Mouse (Mus musculus) midbrain, embryonic 11.5 days (tissue): Measurements from ENCODE around the gene Tmem104. TPM values are rescaled to one million over a fixed set of nuclear protein-coding genes. Genes with fewer than 3 reads are reported as not detected.

Experiments
- ATAC-seq: fragments of 200-750 bp; cut with Nextera tagmentation; 2 replicates; pipeline ENCODE4 v1.8.0; 2017; ENCODE audit warnings: moderate TSS enrichment, moderate library complexity; ENCODE audit not compliant: low FRiP score
- DNase-seq: peaks from one replicate; pipeline ENCODE4 v3.0.0; 2015; ENCODE audit warnings: low spot score; ENCODE audit errors: missing footprints
- H3K27ac ChIP-seq: fragments of 300-500 bp; sonication (generic); 2 replicates; pipeline ENCODE4 v1.5.1; 2014; ENCODE audit warnings: low read depth, low read length
- H3K27me3 ChIP-seq: fragments of 300-500 bp; sonication (generic); 2 replicates; pipeline ENCODE4 v1.6.1; 2014; ENCODE audit warnings: mild to moderate bottlenecking, low read length, moderate library complexity, mixed read lengths; ENCODE audit not compliant: control insufficient read depth, insufficient read depth
- H3K36me3 ChIP-seq: fragments of 300-500 bp; sonication (generic); 2 replicates; pipeline ENCODE4 v1.6.1; 2014; ENCODE audit warnings: mild to moderate bottlenecking, low read length, moderate library complexity, mixed read lengths; ENCODE audit not compliant: control insufficient read depth, insufficient read depth
- H3K4me1 ChIP-seq: fragments of 300-500 bp; sonication (generic); 2 replicates; pipeline ENCODE4 v1.6.1; 2014; ENCODE audit warnings: low read length; ENCODE audit not compliant: control insufficient read depth, insufficient read depth
- H3K4me2 ChIP-seq: fragments of 300-500 bp; sonication (generic); 2 replicates; pipeline ENCODE4 v1.6.1; 2014; ENCODE audit warnings: mild to moderate bottlenecking, moderate library complexity
- H3K4me3 ChIP-seq: fragments of 300-500 bp; sonication (generic); 2 replicates; pipeline ENCODE4 v1.5.1; 2014; ENCODE audit warnings: low read depth, low read length
- H3K9ac ChIP-seq: fragments of 300-500 bp; sonication (generic); 2 replicates; pipeline ENCODE4 v1.6.1; 2014; ENCODE audit warnings: low read length
- H3K9me3 ChIP-seq: fragments of 300-500 bp; sonication (generic); 2 replicates; pipeline ENCODE4 v1.6.1; 2016; ENCODE audit warnings: low read length; ENCODE audit not compliant: control insufficient read depth
- WGBS: fragments of 180-500 bp; shearing (Covaris S2); extraction: QIAGEN DNeasy Blood & Tissue Kit; methylation state at CpG from one replicate; pipeline ENCODE4 v1.1.7; 2014; 5-methylcytosine and 5-hydroxymethylcytosine counted together
- polyA plus RNA-seq: library from polyadenylated mRNA; unstranded; fragments of >200 nt; fragmentation: Nextera tagmentation; extraction: Ambion mirVana; gene quantifications from 2 replicates; pipeline ENCODE4 v1.2.1, GENCODE M21; 2014

Gene Tmem104
- polyA plus RNA-seq, 1 experiment from 2014 or later = 9.2 TPM

- no peaks in the 10 kb centered on the region for H3K36me3 ChIP-seq
- H3K4me1 ChIP-seq = peaks cover 22% of the 10 kb centered on the region
- no peak overlapping the region for H3K27ac ChIP-seq
- peaks cover 16% of the 10 kb centered on the region for H3K27me3 ChIP-seq
- no peaks in the 10 kb centered on the region for H3K9me3 ChIP-seq
- H3K4me3 ChIP-seq = peak overlapping the region; percentile 62
- peak overlapping the region; percentile 95 for H3K4me2 ChIP-seq
- ATAC-seq (no peak), DNase-seq (peak; percentile 94)
- H3K9ac ChIP-seq = peak overlapping the region; percentile 64
- under 1% methylated on average over 12 of the region's 14 CpGs for WGBS
These were observed 22.8 kb upstream of the Tmem104 start for GRCm38 (mm10) chr11:115164341-115164975.

DNA sequence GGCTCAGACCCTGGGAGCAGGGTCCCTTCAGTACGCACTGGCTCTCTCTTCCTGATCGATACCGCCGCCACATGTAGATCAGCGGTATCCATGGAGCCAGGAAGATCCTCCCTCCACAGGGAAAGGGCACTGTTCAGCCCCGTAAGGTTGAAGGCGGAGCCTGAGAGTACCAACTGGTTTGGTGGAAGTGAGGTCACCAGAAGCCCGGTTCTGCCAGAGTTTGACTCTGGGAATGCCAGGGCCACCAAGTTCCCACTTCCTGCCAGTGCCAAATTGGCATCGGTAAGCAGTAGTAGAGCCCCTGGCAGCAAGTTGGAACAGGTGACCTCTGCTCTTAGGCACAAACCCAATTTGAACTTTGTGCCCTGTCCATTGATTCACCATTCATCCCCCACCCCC, 22.3 kb upstream of the Tmem104 start:
- Histone ChIP-seq H3K27ac (no peak overlapping the region), H3K4me2 (peak overlapping the region; percentile 95), H3K4me1 (peaks cover 22% of the 10 kb centered on the region), H3K27me3 (peaks cover 16% of the 10 kb centered on the region), H3K36me3 (no peaks in the 10 kb centered on the region), H3K9ac (peak overlapping the region; percentile 64), H3K9me3 (no peaks in the 10 kb centered on the region), H3K4me3 (peak overlapping the region; percentile 62)
- no peak for DNase-seq
- no peak for ATAC-seq
- 2% methylated on average over 9 of the region's 9 CpGs for WGBS

- Histone ChIP-seq H3K36me3 (no peaks in the 10 kb centered on the region), H3K9me3 (no peaks in the 10 kb centered on the region), H3K4me1 (peaks cover 22% of the 10 kb centered on the region), H3K4me3 (no peak overlapping the region), H3K27me3 (peaks cover 16% of the 10 kb centered on the region), H3K27ac (no peak overlapping the region), H3K4me2 (no peak overlapping the region), H3K9ac (no peak overlapping the region)
- 90% methylated on average over 3 of the region's 3 CpGs for whole genome bisulfite sequencing
- DNase-seq = peak; percentile 53
- no peak for ATAC-seq
These were observed 20.5 kb upstream of the Tmem104 start for GRCm38 (mm10) chr11:115166776-115167175.

DNA sequence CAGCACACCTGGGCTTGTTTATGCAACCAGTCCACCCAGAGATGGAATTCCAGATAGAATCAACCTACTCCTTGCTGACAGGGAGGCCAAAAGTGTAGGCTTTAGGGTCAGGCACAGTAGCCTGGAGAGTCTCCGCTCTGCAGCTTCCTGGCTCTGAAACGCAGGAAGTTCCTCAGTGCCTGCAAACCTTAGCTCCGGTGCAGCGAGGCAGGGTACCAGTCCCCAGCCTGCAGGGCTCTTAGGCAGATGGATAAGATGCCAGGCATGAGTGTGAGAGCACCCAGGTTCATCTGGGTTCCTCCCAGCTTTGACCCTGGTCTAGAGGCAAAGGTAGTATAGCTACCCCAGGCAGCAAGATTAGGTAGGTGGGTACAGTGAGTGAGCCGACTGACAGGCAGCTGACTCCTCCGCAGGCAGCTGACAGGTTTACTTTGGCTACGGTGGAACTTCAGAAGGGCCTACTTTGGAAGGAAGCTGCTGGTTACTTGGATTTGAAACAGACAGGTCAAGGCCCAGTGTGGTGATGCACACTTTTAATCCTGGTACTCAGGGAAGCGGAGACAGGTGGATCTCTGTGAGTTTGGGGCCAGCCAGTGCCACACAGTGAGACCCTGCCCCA, 19.5 kb upstream of the Tmem104 start:
- ATAC-seq (no peak), DNase-seq (peak; percentile 59)
- Histone ChIP-seq H3K27me3 (peaks cover 9% of the 10 kb centered on the region; the same call in 1 of the 2 replicates), H3K4me2 (no peak overlapping the region), H3K9ac (no peak overlapping the region), H3K9me3 (no peaks in the 10 kb centered on the region), H3K36me3 (no peaks in the 10 kb centered on the region), H3K4me1 (peaks cover 22% of the 10 kb centered on the region), H3K4me3 (no peak overlapping the region), H3K27ac (no peak overlapping the region)
- WGBS = 86% methylated on average over 8 of the region's 8 CpGs

DNA sequence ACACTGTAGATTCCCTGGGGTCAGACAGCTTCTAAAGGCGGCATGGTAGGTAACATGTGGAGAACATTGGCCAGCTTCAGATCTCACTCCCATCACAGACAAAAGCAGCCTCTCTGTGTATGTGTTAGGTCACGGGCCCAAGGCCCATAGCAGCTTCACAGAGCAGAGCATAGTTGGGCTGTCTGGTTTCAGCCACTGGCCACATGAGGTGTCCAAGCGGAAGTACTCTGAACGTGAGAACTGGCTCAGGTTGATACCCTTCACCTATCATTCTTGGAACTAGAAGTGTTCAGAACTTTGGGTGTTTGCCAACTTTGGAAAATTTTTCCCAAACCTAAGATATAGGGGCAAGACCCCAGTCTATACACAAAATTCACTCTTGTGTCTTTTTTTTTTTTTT, 17.9 kb upstream of the Tmem104 start:
- 84% methylated on average over 4 of the region's 4 CpGs for WGBS
- Histone ChIP-seq H3K36me3 (no peaks in the 10 kb centered on the region), H3K9me3 (no peaks in the 10 kb centered on the region), H3K27me3 (peaks cover 7% of the 10 kb centered on the region), H3K4me3 (no peak overlapping the region), H3K4me1 (peaks cover 32% of the 10 kb centered on the region), H3K4me2 (no peak overlapping the region), H3K27ac (no peak overlapping the region), H3K9ac (no peak overlapping the region)
- ATAC-seq = no peak
- DNase-seq = peak; percentile 10

DNA sequence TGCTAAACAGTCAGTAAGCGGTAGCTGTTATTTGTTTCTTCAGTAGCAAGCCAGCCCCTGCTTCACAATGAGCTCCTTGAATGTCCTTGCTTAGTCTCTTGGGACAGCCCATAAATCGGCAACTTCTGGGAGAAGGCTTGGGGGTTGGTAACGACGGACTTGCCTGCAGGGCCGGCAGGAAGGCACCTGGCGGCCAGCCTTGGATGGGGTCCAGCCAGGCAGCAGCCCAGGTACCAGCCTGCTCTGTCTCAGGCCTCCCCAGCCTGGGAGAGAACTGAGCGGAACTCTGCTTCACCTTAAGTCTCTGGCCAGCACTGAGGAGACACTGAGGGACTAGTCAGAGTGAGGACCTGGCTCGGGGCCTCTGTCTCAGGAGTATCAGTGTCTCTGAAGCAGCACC, 16.2 kb upstream of the Tmem104 start:
- ATAC-seq (no peak), DNase-seq (peak; percentile 78)
- Histone ChIP-seq H3K4me3 (no peak overlapping the region), H3K36me3 (no peaks in the 10 kb centered on the region), H3K27ac (no peak overlapping the region), H3K9me3 (no peaks in the 10 kb centered on the region), H3K9ac (no peak overlapping the region), H3K27me3 (peaks cover 3% of the 10 kb centered on the region), H3K4me1 (peaks cover 36% of the 10 kb centered on the region), H3K4me2 (no peak overlapping the region)
- 49% methylated on average over 8 of the region's 8 CpGs for WGBS

DNA sequence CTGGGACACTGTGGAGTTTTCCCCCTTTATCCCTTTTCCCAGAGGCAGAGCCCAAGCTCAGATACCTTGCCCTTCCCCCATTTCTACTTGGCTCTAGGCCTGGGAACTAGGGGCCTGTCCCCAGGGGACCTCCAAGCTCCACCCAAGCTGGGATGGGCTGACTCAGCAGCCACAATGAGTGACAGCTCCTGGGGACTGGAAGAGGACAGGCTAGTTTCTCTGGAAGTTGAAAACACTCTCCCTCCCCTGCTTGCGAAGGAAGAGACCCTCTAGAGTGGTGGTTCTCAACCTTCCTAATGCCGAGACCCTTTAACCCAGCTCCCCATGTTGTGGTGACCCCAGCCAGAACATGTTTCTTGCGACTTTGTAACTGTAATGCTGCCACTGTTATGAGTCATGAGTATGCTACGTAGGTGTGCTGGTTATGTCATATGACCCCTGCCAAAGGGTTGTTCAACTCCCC, 14.4 kb upstream of the Tmem104 start:
- H3K27me3 ChIP-seq = peaks cover 3% of the 10 kb centered on the region
- DNase-seq (peak; percentile 89), ATAC-seq (no peak)
- no peaks in the 10 kb centered on the region for H3K9me3 ChIP-seq
- H3K9ac ChIP-seq = no peak overlapping the region
- 12% methylated on average over 4 of the region's 4 CpGs for WGBS
- H3K4me1 ChIP-seq = peaks cover 52% of the 10 kb centered on the region
- no peaks in the 10 kb centered on the region for H3K36me3 ChIP-seq
- no peak overlapping the region for H3K4me2 ChIP-seq
- H3K4me3 ChIP-seq = no peak overlapping the region
- H3K27ac ChIP-seq = no peak overlapping the region

DNA sequence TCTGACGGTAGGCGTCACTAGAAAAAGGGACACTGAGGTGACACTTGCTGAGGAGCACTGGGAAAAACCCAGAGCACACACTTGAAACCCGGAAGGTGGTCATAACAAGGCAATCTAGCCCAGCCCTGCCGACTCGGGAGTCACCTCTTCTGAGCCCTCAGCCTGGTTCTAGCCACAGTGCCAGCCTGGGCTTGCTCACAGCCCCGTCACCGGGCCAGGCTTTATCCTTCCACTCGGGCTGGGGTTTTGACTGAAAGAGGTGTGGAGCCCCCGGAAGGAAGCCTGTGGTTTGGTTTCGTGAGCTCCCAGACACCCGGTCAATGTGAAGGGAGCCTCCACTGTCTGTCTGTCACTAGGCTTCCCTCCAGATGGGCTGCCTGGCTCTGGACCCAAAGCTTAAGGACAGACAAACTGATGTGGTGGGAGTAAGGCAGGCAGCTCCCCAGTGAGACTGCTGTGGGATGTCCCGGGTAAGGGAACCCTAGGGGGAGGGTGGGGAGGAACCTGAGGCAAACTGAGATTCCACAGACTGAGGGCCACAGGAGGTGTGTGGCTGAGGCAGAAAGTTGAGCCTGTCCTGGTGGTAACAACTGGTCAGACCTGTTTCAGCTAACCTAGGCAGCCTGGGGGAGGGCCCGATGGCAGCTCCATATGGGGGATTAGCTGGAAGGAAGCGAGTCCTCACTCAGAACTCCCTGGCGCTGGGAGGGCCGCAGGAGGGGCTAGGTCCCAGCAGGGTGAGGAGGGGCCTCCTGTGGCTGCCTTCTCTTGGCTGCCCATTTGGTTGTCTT, 13.5 kb upstream of the Tmem104 start:
- no peak overlapping the region for H3K4me3 ChIP-seq
- no peak overlapping the region for H3K27ac ChIP-seq
- H3K4me2 ChIP-seq = no peak overlapping the region
- ATAC-seq (0 out of 2 replicates have a peak, but pooled peaks have one; percentile 5), DNase-seq (peak; percentile 87)
- H3K4me1 ChIP-seq = peaks cover 56% of the 10 kb centered on the region
- H3K27me3 ChIP-seq = peaks cover 3% of the 10 kb centered on the region
- H3K36me3 ChIP-seq = no peaks in the 10 kb centered on the region
- H3K9me3 ChIP-seq = no peaks in the 10 kb centered on the region
- no peak overlapping the region for H3K9ac ChIP-seq
- whole genome bisulfite sequencing = 10% methylated on average over 16 of the region's 16 CpGs
